Mouse (Mus musculus) large intestine, adult 2 months (tissue): Measurements from ENCODE around the gene Plac1. TPM values are rescaled to one million over a fixed set of nuclear protein-coding genes. Genes with fewer than 3 reads are reported as not detected.

Experiments used
- polyA plus RNA-seq: library from polyadenylated mRNA; depleted of rRNA; stranded (reverse); fragments of >200 nt; gene quantifications from 2 replicates; pipeline ENCODE4 v1.2.3, GENCODE M21; 2012; rRNA removed

Gene Plac1
- polyA plus RNA-seq, 1 experiment = not detected

Other genes starting within 250 kb of the Plac1 start
- gene Fam122b, start 29.7 kb upstream of the Plac1 start, polyA plus RNA-seq = 1.3 and 2.3 TPM in 2 replicates
- gene Fam122c, start 33.3 kb upstream of the Plac1 start, polyA plus RNA-seq = not detected in 2 replicates
- gene Mospd1, start 130.4 kb upstream of the Plac1 start, polyA plus RNA-seq = 2.3 and 3.5 TPM in 2 replicates
- gene Etd, start 194.8 kb upstream of the Plac1 start, polyA plus RNA-seq = not detected in 2 replicates